Mouse (Mus musculus): ENCODE data around the gene Ephb2.

Ephb2 gene

DNA sequence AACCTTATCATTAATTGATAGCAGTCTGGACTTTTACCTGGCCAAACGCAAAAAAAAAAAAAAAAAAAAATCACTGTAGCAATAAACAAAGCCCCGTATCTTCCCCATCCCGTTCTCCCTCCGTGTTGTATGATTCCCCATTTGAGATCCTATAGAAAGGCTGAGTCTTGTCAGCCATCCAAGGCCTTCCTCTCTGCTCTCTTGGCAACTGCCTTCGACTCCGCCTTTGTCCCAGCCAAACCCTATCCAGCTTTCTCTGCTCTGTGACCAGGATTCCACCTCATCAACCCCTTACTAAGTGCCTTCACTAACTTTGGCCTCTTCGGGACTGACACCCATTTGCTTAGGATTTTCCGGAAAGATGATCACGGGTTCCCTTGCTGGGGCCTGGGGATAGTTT, 2.2 kb upstream of the Ephb2 start:
- intact Hi-C loops (cut with DNase I): no loop called here

DNA sequence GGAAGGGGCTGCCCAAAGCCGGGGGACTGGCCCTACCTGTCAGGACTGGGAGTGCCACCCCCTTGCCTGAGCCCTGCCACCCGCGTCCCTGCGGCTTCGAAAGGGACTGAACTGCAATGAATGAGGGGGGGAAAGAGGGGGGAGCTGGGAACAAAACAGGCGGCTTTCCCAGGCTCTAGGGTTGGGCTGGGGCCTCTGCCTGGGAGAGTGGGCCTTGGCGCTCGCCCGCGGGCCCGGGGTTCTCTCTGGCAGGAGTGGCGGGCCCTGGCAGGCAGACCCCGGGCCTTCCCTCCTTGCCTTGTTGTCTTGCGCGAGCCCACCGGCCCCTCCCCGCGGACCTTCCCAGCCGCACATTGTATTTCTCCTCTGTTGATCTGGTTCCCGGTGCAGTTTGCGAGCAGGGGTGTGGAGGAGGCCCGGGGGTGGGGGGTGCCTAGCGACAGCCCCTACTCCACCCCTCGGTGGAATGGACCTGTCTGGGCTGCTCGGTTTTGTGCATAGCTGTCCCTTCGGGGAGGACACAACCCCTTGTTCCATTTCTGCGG, 671 bp upstream of the Ephb2 start:
- intact Hi-C loops (cut with DNase I): no loop called here

DNA sequence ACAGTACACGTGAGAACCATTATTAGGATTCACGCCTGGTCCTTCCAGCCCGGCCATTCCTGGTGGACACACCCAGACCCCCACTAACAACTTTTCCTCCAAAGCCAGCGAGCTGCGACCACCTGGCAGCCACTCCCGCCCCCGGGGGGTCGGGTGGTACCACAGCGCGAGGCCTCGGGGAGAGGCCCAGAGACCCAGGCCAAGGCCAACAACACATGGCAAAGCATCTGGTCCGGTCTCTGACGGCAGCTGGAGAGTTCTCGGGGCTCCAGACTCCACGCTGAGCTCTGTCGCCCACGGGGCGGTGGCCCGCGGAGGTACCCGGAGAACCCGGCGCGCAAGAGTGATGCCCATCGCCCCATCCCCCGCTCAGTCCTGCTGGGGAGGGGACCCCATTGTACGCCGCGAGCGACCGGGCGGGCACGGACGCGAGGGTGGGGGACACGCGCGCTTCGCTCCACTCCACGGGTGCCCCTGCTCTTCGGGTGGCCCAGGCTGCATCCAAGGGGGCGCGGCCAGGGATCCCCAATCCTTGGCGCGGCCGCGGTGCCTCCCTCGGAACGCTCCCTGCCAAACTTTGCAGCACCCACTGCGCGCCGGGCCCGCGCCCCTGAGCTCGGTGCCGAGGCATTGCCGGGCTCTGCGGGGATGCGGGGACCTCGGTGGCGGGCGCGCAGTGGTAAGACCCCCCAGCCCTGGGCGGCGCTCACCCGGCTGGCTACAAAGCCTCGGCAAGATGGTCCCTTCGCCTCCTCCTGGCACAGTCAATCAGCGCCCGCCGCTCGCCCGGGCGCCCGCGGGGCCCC, 770 bp downstream of the Ephb2 start:
- intact Hi-C loops (cut with DNase I): no loop called here

DNA sequence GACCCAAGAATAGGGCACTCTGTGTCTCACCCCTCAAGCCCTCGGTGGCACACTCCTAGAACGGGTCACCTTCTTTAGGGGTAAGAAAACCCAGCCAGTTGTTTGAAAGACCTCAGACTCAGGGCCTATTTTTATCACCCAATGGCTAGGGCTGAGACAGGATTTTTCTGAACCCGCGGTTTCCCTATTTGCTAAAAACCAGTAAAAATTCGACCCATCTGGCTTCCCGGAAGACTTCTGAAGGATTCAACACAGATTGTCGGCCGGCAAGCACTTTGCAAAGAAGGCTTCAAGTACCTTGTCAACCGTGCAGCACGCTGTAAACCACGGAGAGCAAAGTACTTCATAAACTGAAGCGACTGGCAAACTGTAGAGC, 1.4 kb downstream of the Ephb2 start:
- intact Hi-C loops (cut with DNase I): no loop called here

DNA sequence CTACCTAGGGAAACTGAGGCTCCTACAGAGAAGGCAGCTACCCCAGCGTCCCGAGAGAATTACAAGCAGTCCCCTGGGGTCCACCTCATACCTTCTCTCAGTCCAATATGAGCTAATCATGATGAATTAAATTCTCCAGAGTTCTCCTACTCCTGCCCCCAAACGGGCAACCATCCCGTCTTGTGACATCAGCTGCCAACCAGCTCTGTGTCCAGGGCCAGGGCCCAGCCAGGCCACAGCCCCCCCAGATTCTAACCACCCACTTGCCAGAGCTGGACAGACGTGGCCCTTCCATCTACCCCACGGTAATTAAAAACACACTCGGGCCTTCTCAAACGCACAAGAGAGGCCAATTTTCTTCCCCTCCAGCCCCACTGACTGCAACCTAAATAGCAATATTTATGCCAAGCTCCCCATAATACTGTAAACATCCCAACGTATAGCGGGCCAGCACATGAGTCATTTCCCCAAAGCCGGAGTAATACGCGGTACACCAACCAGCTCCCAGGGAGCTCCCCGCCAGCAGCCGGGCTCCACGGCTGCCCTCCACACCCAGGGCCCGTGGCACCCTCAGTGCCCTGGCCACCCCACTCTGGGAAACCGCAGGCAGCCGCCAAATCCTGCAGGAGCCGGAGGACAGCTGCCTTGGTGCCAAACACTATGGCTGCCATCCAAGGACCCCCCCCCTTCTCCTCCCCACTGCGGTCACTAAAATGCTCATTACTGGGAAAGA, 2.0 kb downstream of the Ephb2 start:
- intact Hi-C loops (cut with DNase I): no loop called here

DNA sequence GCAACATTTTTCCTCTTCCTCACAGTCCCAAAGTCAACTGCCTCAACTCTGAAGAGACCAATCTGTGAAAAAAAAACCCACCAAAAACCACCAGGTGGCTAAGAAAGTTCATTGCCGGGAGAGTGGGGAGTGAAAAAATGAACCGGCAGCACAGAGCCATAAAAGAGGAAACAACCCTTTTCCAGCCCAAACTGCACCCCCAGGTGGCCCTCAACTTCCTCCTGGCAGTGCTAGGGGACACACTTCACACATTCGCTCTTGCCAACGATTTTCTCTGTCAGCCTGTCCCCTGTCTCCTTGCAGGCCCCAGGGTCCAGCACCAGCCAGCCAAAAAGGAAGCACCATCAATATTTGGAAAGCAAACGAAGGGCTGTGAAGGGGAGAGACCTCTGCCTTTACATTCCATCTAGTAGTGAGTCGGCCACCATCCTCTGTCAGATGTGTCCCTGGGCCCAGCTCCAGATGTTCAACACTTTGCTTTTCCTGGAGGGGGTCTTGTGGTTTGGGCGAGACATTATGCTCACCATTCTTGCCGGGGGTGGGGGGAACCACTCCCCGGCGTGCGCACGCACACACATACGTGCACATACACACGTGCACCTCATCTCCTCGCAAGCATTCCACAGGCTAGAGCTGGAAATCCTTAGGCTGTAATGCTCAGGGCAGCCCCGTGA, 3.1 kb downstream of the Ephb2 start:
- intact Hi-C loops (cut with DNase I): no loop called here

DNA sequence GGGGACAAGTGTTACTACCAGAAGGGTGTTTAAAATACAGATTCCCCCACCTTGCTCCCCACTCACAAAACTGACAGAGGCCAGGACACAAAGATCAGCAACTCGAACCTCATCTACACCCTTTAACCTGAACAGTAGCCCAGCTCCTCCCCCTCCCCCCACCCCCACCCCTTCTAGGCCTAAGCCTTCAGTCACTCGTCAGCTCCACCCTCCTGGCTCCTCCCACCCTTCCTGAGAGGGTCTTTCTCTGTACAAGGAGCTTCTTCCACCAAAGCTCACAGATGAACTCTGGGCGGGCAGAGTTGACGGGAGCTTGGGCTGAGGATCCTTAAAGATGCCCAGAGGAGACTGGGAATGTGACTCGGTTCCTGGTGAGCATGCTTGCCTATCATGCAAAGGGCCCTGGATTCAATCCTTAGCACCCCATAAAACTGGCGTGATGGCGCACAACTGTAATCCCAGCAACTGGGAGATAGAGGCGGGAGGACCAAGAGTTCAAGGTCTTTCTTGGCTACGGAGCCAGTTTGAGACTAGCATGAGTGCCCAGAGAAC, 5.4 kb downstream of the Ephb2 start:
- intact Hi-C loops (cut with DNase I): no loop called here

DNA sequence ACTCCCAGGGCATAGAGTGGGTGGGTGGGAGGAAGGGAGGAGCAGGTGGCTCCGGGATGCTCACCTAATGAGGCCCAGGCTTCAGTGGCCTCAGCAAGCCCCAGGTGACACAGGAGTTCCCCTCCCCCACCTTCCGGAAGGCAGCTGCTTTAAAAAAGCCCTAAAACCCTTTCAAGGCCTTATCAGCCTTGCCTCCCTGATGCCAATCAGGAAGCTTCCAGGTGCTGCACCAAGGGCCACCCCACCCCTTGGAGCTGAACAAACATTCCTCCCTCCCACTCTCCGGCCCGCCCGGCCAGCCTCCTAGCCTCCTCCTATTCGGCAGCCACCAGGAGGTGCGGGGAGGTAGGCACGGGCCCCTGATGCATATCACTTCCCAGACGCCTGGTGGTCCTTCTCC, 6.0 kb downstream of the Ephb2 start:
- intact Hi-C loops (cut with DNase I): no loop called here

DNA sequence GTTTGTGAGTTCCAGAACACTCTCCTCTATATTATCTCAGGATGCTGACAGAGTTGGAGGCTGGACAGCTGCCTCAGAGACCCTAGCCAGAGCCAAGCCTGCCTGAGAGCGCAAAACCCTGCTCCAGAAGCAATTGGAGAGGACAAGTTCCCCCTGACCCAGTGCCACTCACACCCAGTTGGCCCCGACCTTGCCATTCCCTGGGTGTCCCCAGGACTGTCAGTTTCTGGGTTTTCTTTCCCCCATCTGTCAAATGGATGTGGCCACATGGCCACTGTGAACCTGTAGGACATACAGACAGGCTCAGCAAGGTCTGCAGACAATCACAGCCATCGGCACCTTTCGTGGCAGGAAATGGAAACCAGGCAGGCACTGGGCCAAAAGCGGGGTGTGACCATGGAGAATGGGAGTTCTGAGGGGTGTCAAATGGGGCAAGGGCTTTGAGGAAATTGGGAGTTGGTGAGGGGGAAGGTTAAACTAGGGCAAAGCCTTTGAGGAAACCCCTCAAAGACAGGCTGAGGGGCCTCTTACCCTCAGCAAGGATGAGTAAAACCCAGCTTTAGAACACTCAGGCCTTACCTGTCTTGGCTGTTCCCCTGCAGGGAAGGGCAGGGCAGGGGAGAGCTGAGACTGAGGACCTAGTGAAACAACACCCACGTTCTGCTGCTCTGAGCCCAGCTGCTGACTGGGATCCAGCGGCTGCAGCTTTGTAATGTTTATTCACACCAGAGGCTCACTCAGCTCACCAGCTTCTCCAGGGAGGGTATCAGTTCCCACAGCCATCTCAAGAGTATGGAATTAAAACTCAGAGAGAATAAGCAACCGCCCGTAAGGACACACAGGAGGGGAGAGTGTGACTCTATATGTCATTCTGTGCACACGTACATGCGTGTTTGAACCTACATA, 6.9 kb downstream of the Ephb2 start:
- intact Hi-C loops (cut with DNase I): no loop called here

DNA sequence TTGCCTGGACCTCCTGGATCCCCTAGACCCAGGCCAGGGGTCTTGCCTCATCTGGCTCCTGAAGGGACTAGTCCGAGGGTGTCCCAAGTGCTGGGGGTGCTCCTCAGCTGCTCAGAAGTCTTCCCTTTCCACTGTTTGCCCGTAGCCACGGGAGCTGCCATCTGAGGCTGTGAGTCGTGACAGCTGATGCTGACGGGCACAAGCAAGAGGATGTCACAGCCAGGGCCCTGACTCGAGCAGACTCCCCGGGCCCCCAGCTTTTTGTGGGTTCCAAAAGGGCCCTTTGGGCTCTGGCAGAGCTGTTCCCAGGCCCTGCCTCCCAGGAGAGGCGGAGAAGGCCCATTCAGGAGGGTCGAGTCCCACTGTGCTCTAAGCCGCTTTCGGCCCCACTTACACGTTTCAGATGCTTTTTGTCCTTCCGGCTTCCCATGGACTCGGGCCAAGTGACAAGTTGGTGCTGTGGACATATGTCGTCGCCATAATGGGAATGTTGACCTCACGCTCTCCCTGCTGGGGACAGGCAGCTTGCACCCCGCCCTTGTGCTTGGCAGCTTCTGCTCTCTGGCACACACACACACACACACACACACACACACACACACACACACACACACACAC, 10.7 kb downstream of the Ephb2 start:
- intact Hi-C loops (cut with DNase I): no loop called here

DNA sequence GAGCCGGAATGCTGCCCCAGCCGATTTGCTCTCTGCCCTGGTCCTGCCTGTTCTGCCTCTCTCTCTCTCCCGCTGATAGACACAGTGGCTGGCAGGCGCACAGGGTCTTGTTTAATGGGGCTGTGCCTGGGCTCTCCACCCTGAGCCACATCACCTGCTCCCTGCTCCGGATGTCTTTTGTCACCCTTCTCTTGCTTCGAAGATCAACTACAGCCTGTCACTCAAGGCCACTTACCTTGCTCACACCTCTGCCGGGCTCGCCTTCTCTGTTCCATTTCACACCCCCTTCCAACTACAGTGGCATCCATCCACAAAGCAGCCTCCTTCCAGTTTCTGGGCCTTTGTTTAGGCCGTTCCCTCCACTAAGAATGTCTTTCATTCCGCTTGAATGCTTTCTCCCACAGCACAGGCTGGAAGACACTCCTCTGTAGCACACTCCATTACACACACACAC, 15.7 kb downstream of the Ephb2 start:
- intact Hi-C loops (cut with DNase I): no loop called here

DNA sequence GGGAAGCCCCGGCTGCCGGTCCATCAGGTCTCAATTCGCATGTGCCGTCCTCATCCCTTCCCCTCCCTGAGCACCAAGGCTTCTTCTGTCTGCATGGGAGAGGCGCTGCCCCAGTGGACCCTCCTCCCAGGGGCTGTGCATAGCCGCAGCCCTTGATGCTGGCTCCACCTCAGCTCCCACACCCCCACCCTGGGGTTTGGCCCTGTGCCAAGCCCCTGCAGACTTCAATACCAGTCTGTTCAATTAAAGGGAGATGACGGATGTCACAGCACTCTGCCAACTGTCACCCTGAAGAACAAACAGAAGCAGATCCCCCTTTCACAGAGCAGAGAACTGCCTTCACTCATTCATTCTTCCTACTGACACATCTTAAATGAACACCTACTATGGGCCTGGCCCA, 19.1 kb downstream of the Ephb2 start:
- intact Hi-C loops (cut with DNase I): no loop called here

DNA sequence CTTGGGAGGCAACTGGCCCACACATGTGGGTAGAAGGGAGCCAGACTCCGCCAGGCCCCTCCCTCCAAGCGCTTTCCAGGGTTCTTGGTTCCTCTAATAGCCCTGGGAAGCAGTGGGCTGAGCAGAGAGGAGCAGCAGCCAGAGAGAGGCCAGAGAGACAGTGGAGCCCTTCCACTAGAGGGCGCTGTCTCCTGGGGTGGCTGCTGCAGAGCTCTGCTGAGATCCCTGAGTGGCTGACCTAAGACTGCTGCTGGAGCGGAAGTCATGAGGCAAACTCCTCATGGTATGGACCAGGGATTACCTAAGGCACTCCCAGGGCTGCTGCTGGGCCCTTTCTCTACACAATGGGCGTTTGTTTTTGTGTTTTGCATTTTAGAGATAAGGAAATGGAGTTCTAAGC, 20.4 kb downstream of the Ephb2 start:
- intact Hi-C loops (cut with DNase I): no loop called here

DNA sequence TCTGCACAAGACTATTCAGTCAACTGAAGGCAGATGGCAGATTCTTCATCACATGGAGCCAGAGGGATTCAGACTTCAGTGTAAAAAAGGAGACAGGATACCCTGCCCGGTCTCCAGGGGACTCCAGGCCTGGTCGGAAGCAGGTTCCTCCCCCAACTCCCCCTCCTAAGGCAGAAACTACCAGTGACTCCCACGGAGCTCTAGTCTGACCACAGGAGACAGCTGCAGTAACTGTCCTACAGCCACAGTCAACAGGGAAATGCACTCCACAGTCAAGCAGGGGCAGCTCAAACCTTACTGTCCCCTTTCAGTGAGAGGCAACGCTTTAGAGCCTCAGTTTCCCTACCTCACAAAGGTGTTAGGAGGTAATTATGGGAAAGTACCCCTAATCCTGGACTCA, 23.2 kb downstream of the Ephb2 start:
- intact Hi-C loops (cut with DNase I): no loop called here

DNA sequence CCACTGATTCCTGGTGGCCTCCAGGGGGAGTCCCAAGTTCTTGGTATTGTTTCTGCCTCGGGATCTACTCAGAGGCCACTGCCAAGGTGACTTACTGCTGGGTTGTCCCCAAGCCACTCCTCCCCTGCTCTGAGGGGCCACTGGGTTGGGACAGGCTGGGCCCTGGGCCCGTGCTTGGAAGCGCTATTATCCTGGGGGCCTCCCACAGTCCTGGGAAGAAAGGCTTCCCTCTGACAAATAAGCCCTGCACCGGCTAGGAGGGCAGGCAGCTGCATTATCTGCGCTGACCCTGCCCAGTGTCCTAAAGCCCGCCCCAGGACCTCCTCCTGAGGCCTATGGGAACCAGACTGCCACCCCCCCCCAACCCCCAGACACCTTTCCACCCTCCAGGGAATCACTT, 24.2 kb downstream of the Ephb2 start:
- intact Hi-C loops (cut with DNase I): no loop called here

DNA sequence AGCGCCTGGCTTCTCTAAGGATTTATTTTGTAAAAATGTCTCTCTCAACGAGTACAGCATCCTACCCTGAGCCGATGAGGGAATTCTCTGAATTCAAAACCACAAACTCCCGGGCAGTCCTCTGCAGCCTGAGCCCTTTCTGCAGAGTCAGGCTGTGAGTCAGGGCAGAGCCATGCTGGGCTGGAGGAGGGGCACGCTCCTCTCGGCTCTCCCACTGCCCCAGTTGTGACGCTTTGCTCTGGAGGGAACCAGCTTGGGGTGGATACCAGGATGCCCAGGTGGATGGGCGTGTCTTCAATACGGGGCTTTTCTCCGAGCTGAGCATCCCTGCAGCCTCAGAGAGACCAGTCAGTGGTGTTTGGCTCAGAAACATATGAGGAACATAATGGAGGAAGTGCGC, 27.3 kb downstream of the Ephb2 start:
- intact Hi-C loops (cut with DNase I): no loop called here

DNA sequence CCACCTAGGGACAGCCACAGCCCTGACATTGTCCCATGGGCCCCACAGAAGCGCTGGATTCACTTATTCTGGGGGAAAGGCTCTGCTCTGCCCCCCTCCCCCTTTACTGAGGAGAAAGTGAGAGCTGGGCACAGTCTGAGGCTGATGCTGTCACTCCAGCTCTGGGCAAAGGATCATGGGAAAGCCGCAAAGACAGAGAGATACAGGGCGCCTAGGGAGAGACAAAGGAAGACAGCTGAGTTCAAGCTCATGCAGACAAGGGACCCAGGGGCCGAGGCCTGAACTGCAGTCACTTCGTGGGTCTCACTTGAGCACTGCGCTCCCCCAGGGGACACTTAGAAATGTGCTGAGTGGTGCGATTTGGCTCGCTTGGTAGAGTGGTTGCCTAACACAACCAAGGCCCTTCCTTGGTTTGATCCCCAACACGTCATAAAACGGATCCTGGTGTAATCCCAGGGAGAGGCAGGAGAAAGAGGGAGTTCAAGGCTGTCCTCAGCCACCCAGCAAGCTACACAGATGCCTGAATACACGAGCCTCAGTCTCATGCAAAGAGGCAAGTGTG, 28.3 kb downstream of the Ephb2 start:
- intact Hi-C loops (cut with DNase I): no loop called here

DNA sequence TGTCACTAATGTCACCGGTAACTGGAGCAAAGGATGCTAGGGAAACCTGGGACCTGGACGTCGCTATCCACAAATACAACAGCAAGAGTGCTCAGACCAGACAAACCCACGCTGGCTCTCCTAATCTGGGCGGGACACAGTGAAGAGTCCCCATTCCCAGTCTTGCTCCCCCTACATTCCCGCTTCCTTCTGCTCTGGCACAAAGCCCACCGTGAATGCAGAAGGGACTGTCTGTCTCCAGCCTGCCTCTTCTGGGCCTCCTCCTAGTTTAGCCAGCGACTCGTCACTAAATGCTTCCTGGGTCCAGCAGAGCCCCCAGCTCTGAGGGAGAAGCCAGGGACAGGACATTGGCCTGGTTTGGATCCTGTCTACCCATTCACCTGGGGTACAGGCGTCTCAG, 29.5 kb downstream of the Ephb2 start:
- intact Hi-C loops (cut with DNase I): no loop called here

DNA sequence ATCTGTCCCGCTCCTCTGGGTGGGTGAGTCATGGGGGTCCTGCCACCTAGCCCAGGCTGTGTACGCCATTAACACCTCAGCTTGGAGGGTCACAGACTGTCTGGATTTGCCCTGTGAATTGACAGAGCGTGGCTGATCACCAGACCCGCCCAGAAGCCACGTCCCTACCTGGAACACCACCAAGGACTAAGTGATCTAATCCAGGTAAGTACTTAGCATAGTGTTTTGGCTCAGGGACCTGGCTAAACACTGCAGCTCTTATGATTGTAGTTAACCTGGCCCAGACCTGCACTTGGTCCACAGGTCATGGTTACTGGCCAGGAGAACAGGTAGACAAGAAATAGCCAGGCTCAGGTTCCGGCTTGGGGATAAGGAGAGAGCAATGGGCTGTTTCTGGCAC, 31.4 kb downstream of the Ephb2 start:
- intact Hi-C loops (cut with DNase I): no loop called here

DNA sequence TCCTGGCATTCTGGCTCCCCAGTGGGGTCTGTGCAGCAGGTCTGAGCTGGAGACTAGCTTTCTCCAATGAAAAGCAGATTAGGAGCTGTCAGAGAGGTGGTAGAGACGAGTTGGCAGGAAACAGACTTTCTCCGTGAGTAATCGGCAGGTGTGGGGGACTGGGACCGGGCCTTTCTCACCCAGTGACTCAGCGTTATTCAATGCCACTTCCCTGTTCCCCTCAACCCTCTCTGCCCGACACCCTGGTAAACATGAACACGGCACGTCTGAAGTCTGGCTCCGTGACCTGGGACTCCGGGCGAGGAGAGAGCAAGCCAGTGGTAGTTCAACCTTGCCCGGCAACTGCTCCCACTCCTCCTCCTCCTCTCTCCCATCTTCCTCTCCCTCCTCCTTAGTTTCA, 33.3 kb downstream of the Ephb2 start:
- intact Hi-C loops (cut with DNase I): no loop called here
